Mouse (Mus musculus): ENCODE measurements around the gene Rasal2. TPM values are rescaled to one million over a fixed set of nuclear protein-coding genes. Genes with fewer than 3 reads are reported as not detected.

Gene Rasal2
- polyA plus RNA-seq, 1 experiment from 2014 or later: 23.8 TPM

- 95% methylated on average over 4 of the region's 4 CpGs for WGBS
- no peaks in the 10 kb centered on the region for H3K9me3 ChIP-seq (ENCODE audit: control insufficient read depth, low read length)
- no peaks in the 10 kb centered on the region for H3K27me3 ChIP-seq (ENCODE audit: control insufficient read depth, insufficient read depth, low read length)
- no peak for DNase-seq (ENCODE audit: low spot score, missing footprints)
- no peaks in the 10 kb centered on the region for H3K36me3 ChIP-seq (ENCODE audit: control insufficient read depth, insufficient read depth, low read length)
- H3K9ac ChIP-seq (ENCODE audit: low read length): no peak overlapping the region
- H3K4me2 ChIP-seq: no peak overlapping the region
- no peak overlapping the region for H3K4me3 ChIP-seq (ENCODE audit: low read depth, low read length)
- H3K27ac ChIP-seq (ENCODE audit: low read depth, low read length): no peak overlapping the region
- ATAC-seq (ENCODE audit: low FRiP score): no peak
- no peaks in the 10 kb centered on the region for H3K4me1 ChIP-seq (ENCODE audit: control insufficient read depth, insufficient read depth, low read length)
Observed at GRCm38 (mm10) chr1:157427604-157428003, 15.2 kb upstream of the Rasal2 start.

GRCm38 (mm10) chr1:157426933-157427332 lies 14.5 kb upstream of the Rasal2 start:
- Histone ChIP-seq H3K9me3 (ENCODE audit: control insufficient read depth, low read length) (no peaks in the 10 kb centered on the region), H3K27ac (ENCODE audit: low read depth, low read length) (no peak overlapping the region), H3K9ac (ENCODE audit: low read length) (no peak overlapping the region), H3K27me3 (ENCODE audit: control insufficient read depth, insufficient read depth, low read length) (no peaks in the 10 kb centered on the region), H3K4me1 (ENCODE audit: control insufficient read depth, insufficient read depth, low read length) (no peaks in the 10 kb centered on the region), H3K36me3 (ENCODE audit: control insufficient read depth, insufficient read depth, low read length) (no peaks in the 10 kb centered on the region), H3K4me3 (ENCODE audit: low read depth, low read length) (no peak overlapping the region), H3K4me2 (no peak overlapping the region)
- WGBS: 63% methylated on average over 1 of the region's 1 CpGs
- DNase-seq (ENCODE audit: low spot score, missing footprints) (no peak), ATAC-seq (ENCODE audit: low FRiP score) (no peak)

GRCm38 (mm10) chr1:157425741-157426427 lies 13.5 kb upstream of the Rasal2 start:
- H3K27ac ChIP-seq (ENCODE audit: low read depth, low read length): no peak overlapping the region
- DNase-seq (ENCODE audit: low spot score, missing footprints): no peak
- ATAC-seq (ENCODE audit: low FRiP score): no peak
- H3K9me3 ChIP-seq (ENCODE audit: control insufficient read depth, low read length): no peaks in the 10 kb centered on the region
- H3K4me1 ChIP-seq (ENCODE audit: control insufficient read depth, insufficient read depth, low read length): no peaks in the 10 kb centered on the region
- H3K4me3 ChIP-seq (ENCODE audit: low read depth, low read length): no peak overlapping the region
- 74% methylated on average over 8 of the region's 8 CpGs for WGBS
- no peak overlapping the region for H3K4me2 ChIP-seq
- no peaks in the 10 kb centered on the region for H3K36me3 ChIP-seq (ENCODE audit: control insufficient read depth, insufficient read depth, low read length)
- no peaks in the 10 kb centered on the region for H3K27me3 ChIP-seq (ENCODE audit: control insufficient read depth, insufficient read depth, low read length)
- H3K9ac ChIP-seq (ENCODE audit: low read length): no peak overlapping the region

GRCm38 (mm10) chr1:157417861-157418260 lies 5.5 kb upstream of the Rasal2 start:
- Histone ChIP-seq H3K4me1 (ENCODE audit: control insufficient read depth, insufficient read depth, low read length) (peaks cover 5% of the 10 kb centered on the region; the same call in 1 of the 2 replicates), H3K27ac (ENCODE audit: low read depth, low read length) (no peak overlapping the region), H3K4me3 (ENCODE audit: low read depth, low read length) (no peak overlapping the region), H3K4me2 (no peak overlapping the region), H3K36me3 (ENCODE audit: control insufficient read depth, insufficient read depth, low read length) (0 out of 2 replicates have a peak, but pooled peaks cover 2% of the 10 kb centered on the region), H3K9ac (ENCODE audit: low read length) (no peak overlapping the region), H3K9me3 (ENCODE audit: control insufficient read depth, low read length) (no peaks in the 10 kb centered on the region), H3K27me3 (ENCODE audit: control insufficient read depth, insufficient read depth, low read length) (no peaks in the 10 kb centered on the region)
- WGBS: 46% methylated on average over 7 of the region's 7 CpGs
- DNase-seq (ENCODE audit: low spot score, missing footprints): peak; percentile 75
- no peak for ATAC-seq (ENCODE audit: low FRiP score)

- DNase-seq (ENCODE audit: low spot score, missing footprints) (no peak), ATAC-seq (ENCODE audit: low FRiP score) (no peak)
- Histone ChIP-seq H3K27me3 (ENCODE audit: control insufficient read depth, insufficient read depth, low read length) (no peaks in the 10 kb centered on the region), H3K9me3 (ENCODE audit: control insufficient read depth, low read length) (no peaks in the 10 kb centered on the region), H3K36me3 (ENCODE audit: control insufficient read depth, insufficient read depth, low read length) (0 out of 2 replicates have a peak, but pooled peaks cover 2% of the 10 kb centered on the region), H3K4me2 (no peak overlapping the region), H3K9ac (ENCODE audit: low read length) (no peak overlapping the region), H3K27ac (ENCODE audit: low read depth, low read length) (no peak overlapping the region), H3K4me3 (ENCODE audit: low read depth, low read length) (no peak overlapping the region), H3K4me1 (ENCODE audit: control insufficient read depth, insufficient read depth, low read length) (peaks cover 5% of the 10 kb centered on the region; the same call in 1 of the 2 replicates)
- WGBS: 69% methylated on average over 3 of the region's 3 CpGs
Observed at GRCm38 (mm10) chr1:157417414-157417813, 5.0 kb upstream of the Rasal2 start.

- Histone ChIP-seq H3K27ac (ENCODE audit: low read depth, low read length) (no peak overlapping the region), H3K9ac (ENCODE audit: low read length) (no peak overlapping the region), H3K4me3 (ENCODE audit: low read depth, low read length) (no peak overlapping the region), H3K36me3 (ENCODE audit: control insufficient read depth, insufficient read depth, low read length) (0 out of 2 replicates have a peak, but pooled peaks cover 2% of the 10 kb centered on the region), H3K4me2 (no peak overlapping the region), H3K4me1 (ENCODE audit: control insufficient read depth, insufficient read depth, low read length) (peaks cover 5% of the 10 kb centered on the region; the same call in 1 of the 2 replicates), H3K9me3 (ENCODE audit: control insufficient read depth, low read length) (no peaks in the 10 kb centered on the region), H3K27me3 (ENCODE audit: control insufficient read depth, insufficient read depth, low read length) (no peaks in the 10 kb centered on the region)
- 93% methylated on average over 2 of the region's 2 CpGs for WGBS
- no peak for ATAC-seq (ENCODE audit: low FRiP score)
- DNase-seq (ENCODE audit: low spot score, missing footprints): no peak
Observed at GRCm38 (mm10) chr1:157416628-157417027, 4.2 kb upstream of the Rasal2 start.

- Histone ChIP-seq H3K9ac (ENCODE audit: low read length) (no peak overlapping the region), H3K36me3 (ENCODE audit: control insufficient read depth, insufficient read depth, low read length) (0 out of 2 replicates have a peak, but pooled peaks cover 2% of the 10 kb centered on the region), H3K27ac (ENCODE audit: low read depth, low read length) (no peak overlapping the region), H3K4me1 (ENCODE audit: control insufficient read depth, insufficient read depth, low read length) (peaks cover 8% of the 10 kb centered on the region; the same call in 1 of the 2 replicates), H3K4me2 (no peak overlapping the region), H3K27me3 (ENCODE audit: control insufficient read depth, insufficient read depth, low read length) (no peaks in the 10 kb centered on the region), H3K9me3 (ENCODE audit: control insufficient read depth, low read length) (no peaks in the 10 kb centered on the region), H3K4me3 (ENCODE audit: low read depth, low read length) (no peak overlapping the region)
- ATAC-seq (ENCODE audit: low FRiP score) (no peak), DNase-seq (ENCODE audit: low spot score, missing footprints) (no peak)
- 69% methylated on average over 3 of the region's 3 CpGs for WGBS
Observed at GRCm38 (mm10) chr1:157415771-157416170, 3.4 kb upstream of the Rasal2 start.

- H3K27ac ChIP-seq (ENCODE audit: low read depth, low read length): peak overlapping the region; percentile 97
- H3K27me3 ChIP-seq (ENCODE audit: control insufficient read depth, insufficient read depth, low read length): no peaks in the 10 kb centered on the region
- H3K4me3 ChIP-seq (ENCODE audit: low read depth, low read length): peak overlapping the region; percentile 96
- peak overlapping the region; percentile 44 for H3K4me2 ChIP-seq
- H3K36me3 ChIP-seq (ENCODE audit: control insufficient read depth, insufficient read depth, low read length): 0 out of 2 replicates have a peak, but pooled peaks cover 2% of the 10 kb centered on the region
- peak overlapping the region; percentile 90 for H3K9ac ChIP-seq (ENCODE audit: low read length)
- no peaks in the 10 kb centered on the region for H3K9me3 ChIP-seq (ENCODE audit: control insufficient read depth, low read length)
- H3K4me1 ChIP-seq (ENCODE audit: control insufficient read depth, insufficient read depth, low read length): peaks cover 12% of the 10 kb centered on the region
- DNase-seq (ENCODE audit: low spot score, missing footprints) (peak; percentile 98), ATAC-seq (ENCODE audit: low FRiP score) (peak; percentile 93)
- WGBS: under 1% methylated on average over 57 of the region's 85 CpGs
Observed at GRCm38 (mm10) chr1:157411711-157412380, 549 bp downstream of the Rasal2 start.

GRCm38 (mm10) chr1:157411341-157411710 lies 1.1 kb downstream of the Rasal2 start:
- Histone ChIP-seq H3K4me2 (peak overlapping the region; percentile 44), H3K9ac (ENCODE audit: low read length) (peak overlapping the region; percentile 90), H3K27me3 (ENCODE audit: control insufficient read depth, insufficient read depth, low read length) (no peaks in the 10 kb centered on the region), H3K4me1 (ENCODE audit: control insufficient read depth, insufficient read depth, low read length) (peaks cover 12% of the 10 kb centered on the region), H3K9me3 (ENCODE audit: control insufficient read depth, low read length) (no peaks in the 10 kb centered on the region), H3K36me3 (ENCODE audit: control insufficient read depth, insufficient read depth, low read length) (no peaks in the 10 kb centered on the region), H3K4me3 (ENCODE audit: low read depth, low read length) (peak overlapping the region; percentile 96), H3K27ac (ENCODE audit: low read depth, low read length) (peak overlapping the region; percentile 97)
- ATAC-seq (ENCODE audit: low FRiP score): no peak
- 0% methylated on average over 4 of the region's 4 CpGs for WGBS
- peak; percentile 94 for DNase-seq (ENCODE audit: low spot score, missing footprints)
